Mouse (Mus musculus) gastrocnemius, postnatal 25 days (tissue): Measurements from ENCODE around the gene Gm45717. TPM values are rescaled to one million over a fixed set of nuclear protein-coding genes. Genes with fewer than 3 reads are reported as not detected.

Experiments used
- DNase-seq: peaks from one replicate; pipeline ENCODE4 v3.0.0; 2022
- total RNA-seq, 2 experiments: library from RNA; stranded (reverse); gene quantifications; 1 replicate in 1 of 2; 2 replicates in 1 of 2; pipeline ENCODE4 v1.2.3; 2021

Gm45717 gene
- total RNA-seq, 2 experiments from 2014 or later = not detected

- DNase-seq = no peak
Measured at GRCm38 (mm10) chr7:140943356-140943755, 12.4 kb downstream of the Gm45717 start.

GRCm38 (mm10) chr7:140942811-140943210 is 12.9 kb downstream of the Gm45717 start:
- no peak for DNase-seq

- DNase-seq = no peak
Measured at GRCm38 (mm10) chr7:140942341-140942740, 13.4 kb downstream of the Gm45717 start.

GRCm38 (mm10) chr7:140941222-140942051 is 14.3 kb downstream of the Gm45717 start, which contains the start of gene Pgghg:
TSS of gene Pgghg (plus strand) at chr7:140941391.
- DNase-seq = peak; percentile 95

- peak; percentile 63 for DNase-seq
Measured at GRCm38 (mm10) chr7:140939669-140940171, 16.0 kb downstream of the Gm45717 start.

- no peak for DNase-seq
Measured at GRCm38 (mm10) chr7:140938896-140939295, 16.8 kb downstream of the Gm45717 start.

GRCm38 (mm10) chr7:140938436-140938835 is 17.3 kb downstream of the Gm45717 start:
- no peak for DNase-seq

- DNase-seq = no peak
Measured at GRCm38 (mm10) chr7:140927181-140927580, 28.6 kb downstream of the Gm45717 start.

- DNase-seq = no peak
Measured at GRCm38 (mm10) chr7:140923070-140923775, 32.5 kb downstream of the Gm45717 start.

- DNase-seq = peak; percentile 52
Measured at GRCm38 (mm10) chr7:140922398-140923069, 33.2 kb downstream of the Gm45717 start.

GRCm38 (mm10) chr7:140921225-140921975 is 34.3 kb downstream of the Gm45717 start:
- no peak for DNase-seq

GRCm38 (mm10) chr7:140920418-140921029 is 35.2 kb downstream of the Gm45717 start, which contains the start of gene Nlrp6:
TSS of gene Nlrp6 (plus strand) at chr7:140920902.
- no peak for DNase-seq

- no peak for DNase-seq
Measured at GRCm38 (mm10) chr7:140919911-140920310, 35.8 kb downstream of the Gm45717 start.

- no peak for DNase-seq
Measured at GRCm38 (mm10) chr7:140914031-140914690, 41.6 kb downstream of the Gm45717 start.

GRCm38 (mm10) chr7:140912846-140913482 is 42.8 kb downstream of the Gm45717 start:
- no peak for DNase-seq

GRCm38 (mm10) chr7:140912293-140912692 is 43.4 kb downstream of the Gm45717 start:
- no peak for DNase-seq

GRCm38 (mm10) chr7:140908634-140909107 is 47.1 kb downstream of the Gm45717 start:
- peak; percentile 56 for DNase-seq

GRCm38 (mm10) chr7:140908181-140908580 is 47.6 kb downstream of the Gm45717 start:
- no peak for DNase-seq

GRCm38 (mm10) chr7:140907697-140908096 is 48.0 kb downstream of the Gm45717 start:
- DNase-seq = no peak

- DNase-seq = no peak
Measured at GRCm38 (mm10) chr7:140907131-140907530, 48.6 kb downstream of the Gm45717 start.
